Mouse (Mus musculus): ENCODE measurements around the gene Fbxo40. TPM values are rescaled to one million over a fixed set of nuclear protein-coding genes. Genes with fewer than 3 reads are reported as not detected.

Gene Fbxo40
- polyA plus RNA-seq (2015; fragmentation: Nextera tagmentation; extraction: Ambion mirVana): 0.06 and 0.08 TPM in 2 replicates

- H3K27me3 ChIP-seq (ENCODE audit: control insufficient read depth, insufficient read depth, low read depth, low read length): no peaks in the 10 kb centered on the region
- 68% methylated on average over 18 of the region's 18 CpGs for WGBS (ENCODE audit: insufficient replicate concordance)
- H3K36me3 ChIP-seq (ENCODE audit: control insufficient read depth, insufficient read depth): no peaks in the 10 kb centered on the region
- H3K4me1 ChIP-seq (ENCODE audit: control insufficient read depth, low read depth, low read length): no peaks in the 10 kb centered on the region
- H3K9me3 ChIP-seq (replicated peaks; ENCODE audit: control insufficient read depth, low read length): no peaks in the 10 kb centered on the region
- H3K4me2 ChIP-seq (ENCODE audit: low read depth, low read length): no peak within 1 kb of the TSS
- no peak for ATAC-seq (ENCODE audit: low read depth)
- no peak within 1 kb of the TSS for H3K27ac ChIP-seq (ENCODE audit: low read length)
- no peak within 1 kb of the TSS for H3K4me3 ChIP-seq (ENCODE audit: low read depth, low read length)
- H3K9ac ChIP-seq (ENCODE audit: low read depth, low read length): no peak within 1 kb of the TSS
Observed at GRCm38 (mm10) chr16:36989999-36990625, at the start of gene Fbxo40. Gene Fbxo40 (minus strand): TSS chr16:36990467.

GRCm38 (mm10) chr16:37034751-37035150 is 44.5 kb upstream of the Fbxo40 start:
- H3K4me3 ChIP-seq (ENCODE audit: low read depth, low read length): no peak overlapping the region
- no peaks in the 10 kb centered on the region for H3K4me1 ChIP-seq (ENCODE audit: control insufficient read depth, low read depth, low read length)
- no peaks in the 10 kb centered on the region for H3K27me3 ChIP-seq (ENCODE audit: control insufficient read depth, insufficient read depth, low read depth, low read length)
- peaks cover 6% of the 10 kb centered on the region for H3K36me3 ChIP-seq (ENCODE audit: control insufficient read depth, insufficient read depth)
- ATAC-seq (ENCODE audit: low read depth): no peak
- H3K9me3 ChIP-seq (replicated peaks; ENCODE audit: control insufficient read depth, low read length): no peaks in the 10 kb centered on the region
- H3K9ac ChIP-seq (ENCODE audit: low read depth, low read length): no peak overlapping the region
- WGBS (ENCODE audit: insufficient replicate concordance): 88% methylated on average over 8 of the region's 8 CpGs
- no peak overlapping the region for H3K4me2 ChIP-seq (ENCODE audit: low read depth, low read length)
- no peak overlapping the region for H3K27ac ChIP-seq (ENCODE audit: low read length)

- Histone ChIP-seq H3K4me2 (ENCODE audit: low read depth, low read length) (no peak overlapping the region), H3K4me3 (ENCODE audit: low read depth, low read length) (no peak overlapping the region), H3K36me3 (ENCODE audit: control insufficient read depth, insufficient read depth) (peaks cover 6% of the 10 kb centered on the region), H3K9ac (ENCODE audit: low read depth, low read length) (no peak overlapping the region), H3K27ac (ENCODE audit: low read length) (no peak overlapping the region), H3K9me3 (replicated peaks; ENCODE audit: control insufficient read depth, low read length) (no peaks in the 10 kb centered on the region), H3K4me1 (ENCODE audit: control insufficient read depth, low read depth, low read length) (no peaks in the 10 kb centered on the region), H3K27me3 (ENCODE audit: control insufficient read depth, insufficient read depth, low read depth, low read length) (no peaks in the 10 kb centered on the region)
- WGBS (ENCODE audit: insufficient replicate concordance): 52% methylated on average over 3 of the region's 3 CpGs
- no peak for ATAC-seq (ENCODE audit: low read depth)
Observed at GRCm38 (mm10) chr16:37031996-37032395, 41.7 kb upstream of the Fbxo40 start.

- Histone ChIP-seq H3K4me1 (ENCODE audit: control insufficient read depth, low read depth, low read length) (no peaks in the 10 kb centered on the region), H3K27me3 (ENCODE audit: control insufficient read depth, insufficient read depth, low read depth, low read length) (no peaks in the 10 kb centered on the region), H3K9ac (ENCODE audit: low read depth, low read length) (no peak overlapping the region), H3K27ac (ENCODE audit: low read length) (no peak overlapping the region), H3K4me3 (ENCODE audit: low read depth, low read length) (no peak overlapping the region), H3K4me2 (ENCODE audit: low read depth, low read length) (no peak overlapping the region), H3K36me3 (ENCODE audit: control insufficient read depth, insufficient read depth) (no peaks in the 10 kb centered on the region; the same call in none of the 2 replicates), H3K9me3 (replicated peaks; ENCODE audit: control insufficient read depth, low read length) (no peaks in the 10 kb centered on the region)
- ATAC-seq (ENCODE audit: low read depth): no peak
- WGBS (ENCODE audit: insufficient replicate concordance): 64% methylated on average over 3 of the region's 3 CpGs
Observed at GRCm38 (mm10) chr16:37027581-37027980, 37.3 kb upstream of the Fbxo40 start.

GRCm38 (mm10) chr16:37012336-37012735 is 22.1 kb upstream of the Fbxo40 start:
- Histone ChIP-seq H3K27me3 (ENCODE audit: control insufficient read depth, insufficient read depth, low read depth, low read length) (no peaks in the 10 kb centered on the region), H3K27ac (ENCODE audit: low read length) (peak overlapping the region; percentile 53), H3K9ac (ENCODE audit: low read depth, low read length) (peak overlapping the region; percentile 90), H3K9me3 (replicated peaks; ENCODE audit: control insufficient read depth, low read length) (no peaks in the 10 kb centered on the region), H3K4me3 (ENCODE audit: low read depth, low read length) (peak overlapping the region; percentile 96), H3K36me3 (ENCODE audit: control insufficient read depth, insufficient read depth) (no peaks in the 10 kb centered on the region; the same call in 1 of the 2 replicates), H3K4me1 (ENCODE audit: control insufficient read depth, low read depth, low read length) (peaks cover 10% of the 10 kb centered on the region), H3K4me2 (ENCODE audit: low read depth, low read length) (peak overlapping the region; percentile 76)
- WGBS (ENCODE audit: insufficient replicate concordance): 16% methylated on average over 5 of the region's 5 CpGs
- peak; percentile 33 for ATAC-seq (ENCODE audit: low read depth)

GRCm38 (mm10) chr16:37011922-37012289 is 21.6 kb upstream of the Fbxo40 start:
- Histone ChIP-seq H3K9me3 (replicated peaks; ENCODE audit: control insufficient read depth, low read length) (no peaks in the 10 kb centered on the region), H3K4me3 (ENCODE audit: low read depth, low read length) (peak overlapping the region; percentile 96), H3K9ac (ENCODE audit: low read depth, low read length) (peak overlapping the region; percentile 90), H3K27me3 (ENCODE audit: control insufficient read depth, insufficient read depth, low read depth, low read length) (no peaks in the 10 kb centered on the region), H3K36me3 (ENCODE audit: control insufficient read depth, insufficient read depth) (no peaks in the 10 kb centered on the region; the same call in 1 of the 2 replicates), H3K27ac (ENCODE audit: low read length) (peak overlapping the region; percentile 53), H3K4me2 (ENCODE audit: low read depth, low read length) (peak overlapping the region; percentile 76), H3K4me1 (ENCODE audit: control insufficient read depth, low read depth, low read length) (peaks cover 10% of the 10 kb centered on the region)
- WGBS (ENCODE audit: insufficient replicate concordance): under 1% methylated on average over 26 of the region's 26 CpGs
- ATAC-seq (ENCODE audit: low read depth): peak; percentile 57

- Histone ChIP-seq H3K4me2 (ENCODE audit: low read depth, low read length) (peak within 1 kb of the TSS; percentile 76), H3K27me3 (ENCODE audit: control insufficient read depth, insufficient read depth, low read depth, low read length) (no peaks in the 10 kb centered on the region), H3K4me1 (ENCODE audit: control insufficient read depth, low read depth, low read length) (peaks cover 10% of the 10 kb centered on the region), H3K27ac (ENCODE audit: low read length) (peak within 1 kb of the TSS; percentile 53), H3K9me3 (replicated peaks; ENCODE audit: control insufficient read depth, low read length) (no peaks in the 10 kb centered on the region), H3K36me3 (ENCODE audit: control insufficient read depth, insufficient read depth) (no peaks in the 10 kb centered on the region; the same call in 1 of the 2 replicates), H3K4me3 (ENCODE audit: low read depth, low read length) (peak within 1 kb of the TSS; percentile 96), H3K9ac (ENCODE audit: low read depth, low read length) (peak within 1 kb of the TSS; percentile 90)
- peak; percentile 98 for ATAC-seq (ENCODE audit: low read depth)
- 1% methylated on average over 30 of the region's 30 CpGs for WGBS (ENCODE audit: insufficient replicate concordance)
Observed at GRCm38 (mm10) chr16:37011061-37011921, 21.0 kb upstream of the Fbxo40 start, which contains the start of gene Polq. Gene Polq (plus strand): TSS chr16:37011786.

- no peaks in the 10 kb centered on the region for H3K27me3 ChIP-seq (ENCODE audit: control insufficient read depth, insufficient read depth, low read depth, low read length)
- H3K9me3 ChIP-seq (replicated peaks; ENCODE audit: control insufficient read depth, low read length): no peaks in the 10 kb centered on the region
- 29% methylated on average over 4 of the region's 4 CpGs for WGBS (ENCODE audit: insufficient replicate concordance)
- H3K4me2 ChIP-seq (ENCODE audit: low read depth, low read length): peak overlapping the region; percentile 76; the same call in 1 of the 2 replicates
- H3K4me1 ChIP-seq (ENCODE audit: control insufficient read depth, low read depth, low read length): peaks cover 10% of the 10 kb centered on the region
- no peaks in the 10 kb centered on the region for H3K36me3 ChIP-seq (ENCODE audit: control insufficient read depth, insufficient read depth)
- ATAC-seq (ENCODE audit: low read depth): no peak
- no peak overlapping the region for H3K4me3 ChIP-seq (ENCODE audit: low read depth, low read length)
- H3K27ac ChIP-seq (ENCODE audit: low read length): peak overlapping the region; percentile 17; the same call in 1 of the 2 replicates
- H3K9ac ChIP-seq (ENCODE audit: low read depth, low read length): no peak overlapping the region
Observed at GRCm38 (mm10) chr16:37010370-37010769, 20.1 kb upstream of the Fbxo40 start.

GRCm38 (mm10) chr16:37009262-37009661 is 19.0 kb upstream of the Fbxo40 start:
- H3K4me1 ChIP-seq (ENCODE audit: control insufficient read depth, low read depth, low read length): peaks cover 10% of the 10 kb centered on the region
- H3K4me3 ChIP-seq (ENCODE audit: low read depth, low read length): no peak overlapping the region
- no peaks in the 10 kb centered on the region for H3K27me3 ChIP-seq (ENCODE audit: control insufficient read depth, insufficient read depth, low read depth, low read length)
- no peak overlapping the region for H3K27ac ChIP-seq (ENCODE audit: low read length)
- WGBS (ENCODE audit: insufficient replicate concordance): 56% methylated on average over 6 of the region's 6 CpGs
- no peak overlapping the region for H3K4me2 ChIP-seq (ENCODE audit: low read depth, low read length)
- no peaks in the 10 kb centered on the region for H3K36me3 ChIP-seq (ENCODE audit: control insufficient read depth, insufficient read depth)
- no peak for ATAC-seq (ENCODE audit: low read depth)
- no peaks in the 10 kb centered on the region for H3K9me3 ChIP-seq (replicated peaks; ENCODE audit: control insufficient read depth, low read length)
- no peak overlapping the region for H3K9ac ChIP-seq (ENCODE audit: low read depth, low read length)

Measured in liver, embryonic 16.5 days (tissue).